Mouse (Mus musculus): ENCODE data around the gene Catsper2. TPM values are rescaled to one million over a fixed set of nuclear protein-coding genes. Genes with fewer than 3 reads are reported as not detected.

Gene Catsper2
- polyA plus RNA-seq, 1 experiment from 2014 or later: 4.1 TPM

DNA sequence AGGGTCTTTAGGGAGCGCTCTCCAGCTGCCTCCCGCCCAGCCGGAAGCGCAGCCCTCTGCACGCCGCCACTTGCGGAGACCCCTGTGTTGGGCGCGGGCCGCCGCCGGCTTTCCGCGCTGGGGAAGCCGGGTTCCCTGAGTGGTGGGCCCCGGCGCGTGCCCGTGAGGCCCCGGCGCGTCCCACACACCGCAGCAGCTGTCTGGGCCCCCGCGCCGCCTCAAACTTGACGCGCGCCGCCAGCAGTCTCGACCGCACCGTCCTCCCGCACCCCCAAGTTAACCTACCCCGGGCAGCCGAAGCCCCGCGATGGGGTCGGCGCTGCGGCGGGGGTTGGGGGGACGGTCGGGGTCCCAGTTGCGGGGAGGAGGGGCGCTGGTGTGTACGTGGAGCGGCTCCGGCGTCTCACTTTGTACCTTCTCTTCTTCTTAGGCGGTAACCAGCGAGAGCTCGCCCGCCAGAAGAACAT lies 36.0 kb upstream of the Catsper2 start:
- Histone ChIP-seq H3K4me2 (ENCODE audit: low read length) (peak overlapping the region; percentile 97), H3K4me3 (ENCODE audit: low read depth, low read length) (peak overlapping the region; percentile 95), H3K9me3 (replicated peaks; ENCODE audit: control insufficient read depth, low read length, poor library complexity, severe bottlenecking) (no peaks in the 10 kb centered on the region), H3K27ac (ENCODE audit: low read length) (peak overlapping the region; percentile 93), H3K36me3 (ENCODE audit: control insufficient read depth, insufficient read depth, low read length) (no peaks in the 10 kb centered on the region), H3K9ac (ENCODE audit: low read depth, low read length) (peak overlapping the region; percentile 89), H3K27me3 (ENCODE audit: control insufficient read depth, insufficient read depth, low read depth, low read length) (no peaks in the 10 kb centered on the region), H3K4me1 (ENCODE audit: control insufficient read depth, insufficient read depth, low read length) (peaks cover 22% of the 10 kb centered on the region)
- peak; percentile 83 for ATAC-seq
- WGBS: 0% methylated on average over 53 of the region's 54 CpGs

GRCm38 (mm10) chr2:121448739-121449535 lies 35.3 kb upstream of the Catsper2 start, which contains the start of gene Serf2:
TSS of gene Serf2 (plus strand) at chr2:121449195.
- H3K36me3 ChIP-seq (ENCODE audit: control insufficient read depth, insufficient read depth, low read length): no peaks in the 10 kb centered on the region
- peak within 1 kb of the TSS; percentile 93 for H3K27ac ChIP-seq (ENCODE audit: low read length)
- H3K9ac ChIP-seq (ENCODE audit: low read depth, low read length): peak within 1 kb of the TSS; percentile 89
- H3K4me2 ChIP-seq (ENCODE audit: low read length): peak within 1 kb of the TSS; percentile 97
- no peaks in the 10 kb centered on the region for H3K27me3 ChIP-seq (ENCODE audit: control insufficient read depth, insufficient read depth, low read depth, low read length)
- peak within 1 kb of the TSS; percentile 95 for H3K4me3 ChIP-seq (ENCODE audit: low read depth, low read length)
- under 1% methylated on average over 61 of the region's 74 CpGs for WGBS
- no peaks in the 10 kb centered on the region for H3K9me3 ChIP-seq (replicated peaks; ENCODE audit: control insufficient read depth, low read length, poor library complexity, severe bottlenecking)
- H3K4me1 ChIP-seq (ENCODE audit: control insufficient read depth, insufficient read depth, low read length): peaks cover 22% of the 10 kb centered on the region
- ATAC-seq: peak; percentile 96

DNA sequence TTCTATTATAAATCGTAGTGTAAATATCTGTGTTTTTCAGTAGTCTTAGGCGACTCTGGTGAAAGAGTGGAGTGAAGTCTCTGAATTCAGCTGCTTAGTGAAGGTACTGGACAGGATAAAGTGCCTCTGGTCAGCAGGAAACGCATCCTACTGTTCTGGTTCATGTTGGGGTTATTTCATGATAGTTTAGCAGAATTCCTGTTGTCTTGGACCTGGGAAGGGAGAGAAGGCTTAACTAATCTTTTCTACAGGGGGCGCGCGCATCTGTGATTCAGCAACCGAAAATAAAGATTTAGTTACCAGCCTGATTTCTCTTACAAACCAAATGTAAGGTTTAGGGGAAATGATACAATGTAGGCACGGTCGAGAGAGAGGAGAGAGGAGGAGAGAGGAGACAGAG lies 34.5 kb upstream of the Catsper2 start:
- Histone ChIP-seq H3K27me3 (ENCODE audit: control insufficient read depth, insufficient read depth, low read depth, low read length) (no peaks in the 10 kb centered on the region), H3K9me3 (replicated peaks; ENCODE audit: control insufficient read depth, low read length, poor library complexity, severe bottlenecking) (no peaks in the 10 kb centered on the region), H3K27ac (ENCODE audit: low read length) (peak overlapping the region; percentile 75), H3K4me3 (ENCODE audit: low read depth, low read length) (peak overlapping the region; percentile 95), H3K4me2 (ENCODE audit: low read length) (peak overlapping the region; percentile 84), H3K36me3 (ENCODE audit: control insufficient read depth, insufficient read depth, low read length) (no peaks in the 10 kb centered on the region), H3K4me1 (ENCODE audit: control insufficient read depth, insufficient read depth, low read length) (peaks cover 22% of the 10 kb centered on the region), H3K9ac (ENCODE audit: low read depth, low read length) (peak overlapping the region; percentile 48; the same call in 1 of the 2 replicates)
- ATAC-seq: no peak
- WGBS: 14% methylated on average over 9 of the region's 9 CpGs

DNA sequence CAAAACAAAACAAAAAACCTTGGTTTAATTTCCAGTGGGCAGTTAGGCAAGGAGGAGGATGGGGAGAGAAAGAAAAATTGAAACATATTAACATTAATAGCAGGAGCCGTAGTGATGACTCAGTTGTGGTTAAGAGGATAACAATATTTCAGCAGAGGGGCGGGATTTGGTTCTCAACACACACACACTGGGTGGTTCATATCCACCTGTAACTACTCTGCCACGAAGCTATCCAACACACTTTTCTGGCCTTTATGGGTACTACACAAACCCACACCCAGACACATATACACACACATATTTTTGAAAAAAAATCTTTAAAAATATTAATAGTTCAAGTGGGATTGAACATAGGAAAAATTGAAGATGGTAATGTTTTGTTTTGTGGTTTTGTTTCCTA lies 33.4 kb upstream of the Catsper2 start:
- no peak overlapping the region for H3K4me2 ChIP-seq (ENCODE audit: low read length)
- no peak overlapping the region for H3K27ac ChIP-seq (ENCODE audit: low read length)
- peaks cover 28% of the 10 kb centered on the region for H3K4me1 ChIP-seq (ENCODE audit: control insufficient read depth, insufficient read depth, low read length)
- H3K4me3 ChIP-seq (ENCODE audit: low read depth, low read length): no peak overlapping the region
- H3K9ac ChIP-seq (ENCODE audit: low read depth, low read length): no peak overlapping the region
- ATAC-seq: no peak
- WGBS: 93% methylated on average over 3 of the region's 3 CpGs
- H3K36me3 ChIP-seq (ENCODE audit: control insufficient read depth, insufficient read depth, low read length): no peaks in the 10 kb centered on the region
- peaks cover 4% of the 10 kb centered on the region; the same call in 1 of the 2 replicates for H3K27me3 ChIP-seq (ENCODE audit: control insufficient read depth, insufficient read depth, low read depth, low read length)
- no peaks in the 10 kb centered on the region for H3K9me3 ChIP-seq (replicated peaks; ENCODE audit: control insufficient read depth, low read length, poor library complexity, severe bottlenecking)

DNA sequence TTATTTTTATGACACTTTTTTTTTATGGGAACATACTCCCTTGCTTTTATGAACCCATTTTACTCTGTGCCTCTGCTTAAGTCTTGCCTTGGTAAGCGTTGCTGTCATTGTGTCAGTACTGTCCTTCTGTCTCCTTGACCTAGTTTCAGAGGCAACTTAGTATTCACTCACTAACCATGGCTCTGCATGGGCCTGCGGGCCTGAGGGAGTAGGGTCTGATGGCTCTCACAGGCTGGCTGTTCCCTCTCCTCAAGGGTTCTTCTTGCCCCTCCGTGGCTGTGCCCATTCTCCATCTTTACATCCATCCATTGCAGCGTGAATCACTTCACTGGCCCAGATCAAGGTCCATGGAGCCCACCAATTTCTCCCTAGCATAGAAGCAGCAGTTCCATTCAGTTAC lies 32.9 kb upstream of the Catsper2 start:
- Histone ChIP-seq H3K9me3 (replicated peaks; ENCODE audit: control insufficient read depth, low read length, poor library complexity, severe bottlenecking) (no peaks in the 10 kb centered on the region), H3K4me1 (ENCODE audit: control insufficient read depth, insufficient read depth, low read length) (peaks cover 28% of the 10 kb centered on the region), H3K36me3 (ENCODE audit: control insufficient read depth, insufficient read depth, low read length) (no peaks in the 10 kb centered on the region), H3K4me2 (ENCODE audit: low read length) (no peak overlapping the region), H3K27ac (ENCODE audit: low read length) (no peak overlapping the region), H3K27me3 (ENCODE audit: control insufficient read depth, insufficient read depth, low read depth, low read length) (peaks cover 7% of the 10 kb centered on the region; the same call in 1 of the 2 replicates), H3K4me3 (ENCODE audit: low read depth, low read length) (no peak overlapping the region), H3K9ac (ENCODE audit: low read depth, low read length) (no peak overlapping the region)
- WGBS: 76% methylated on average over 4 of the region's 4 CpGs
- no peak for ATAC-seq

- Histone ChIP-seq H3K27me3 (ENCODE audit: control insufficient read depth, insufficient read depth, low read depth, low read length) (peaks cover 15% of the 10 kb centered on the region), H3K4me1 (ENCODE audit: control insufficient read depth, insufficient read depth, low read length) (peaks cover 17% of the 10 kb centered on the region), H3K9me3 (replicated peaks; ENCODE audit: control insufficient read depth, low read length, poor library complexity, severe bottlenecking) (no peaks in the 10 kb centered on the region), H3K4me2 (ENCODE audit: low read length) (no peak overlapping the region), H3K4me3 (ENCODE audit: low read depth, low read length) (no peak overlapping the region), H3K36me3 (ENCODE audit: control insufficient read depth, insufficient read depth, low read length) (no peaks in the 10 kb centered on the region), H3K27ac (ENCODE audit: low read length) (no peak overlapping the region), H3K9ac (ENCODE audit: low read depth, low read length) (no peak overlapping the region)
- WGBS: 95% methylated on average over 3 of the region's 3 CpGs
- no peak for ATAC-seq
These were observed 31.5 kb upstream of the Catsper2 start for GRCm38 (mm10) chr2:121445117-121445516.

DNA sequence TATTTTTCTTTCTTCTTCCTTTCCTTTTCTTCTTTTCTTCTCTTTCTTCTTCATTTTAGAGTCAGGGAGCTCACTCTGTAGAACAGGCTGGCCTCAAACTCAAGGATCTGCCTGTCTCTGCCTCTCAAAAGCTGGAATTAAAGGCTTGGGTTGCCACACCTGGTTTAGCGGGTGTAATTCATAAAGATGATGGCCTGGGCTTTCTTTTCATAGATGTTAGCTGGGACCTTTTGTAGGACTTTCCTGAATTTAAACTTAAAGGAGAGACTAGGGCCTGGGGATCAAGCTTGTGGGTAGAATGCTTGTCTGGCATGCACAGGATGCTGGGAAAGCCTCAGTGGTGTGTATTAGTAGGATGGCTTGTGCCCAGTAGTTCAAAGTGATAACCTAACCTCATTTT lies 30.6 kb upstream of the Catsper2 start, which contains the start of gene Ell3:
Gene Ell3, minus strand, starts transcription at position 101 of the 400 bp plus-strand sequence.
- ATAC-seq: no peak
- Histone ChIP-seq H3K9me3 (replicated peaks; ENCODE audit: control insufficient read depth, low read length, poor library complexity, severe bottlenecking) (no peaks in the 10 kb centered on the region), H3K27me3 (ENCODE audit: control insufficient read depth, insufficient read depth, low read depth, low read length) (peaks cover 15% of the 10 kb centered on the region), H3K4me2 (ENCODE audit: low read length) (no peak within 1 kb of the TSS), H3K4me3 (ENCODE audit: low read depth, low read length) (no peak within 1 kb of the TSS), H3K27ac (ENCODE audit: low read length) (no peak within 1 kb of the TSS), H3K9ac (ENCODE audit: low read depth, low read length) (no peak within 1 kb of the TSS), H3K4me1 (ENCODE audit: control insufficient read depth, insufficient read depth, low read length) (peaks cover 16% of the 10 kb centered on the region), H3K36me3 (ENCODE audit: control insufficient read depth, insufficient read depth, low read length) (peaks cover 5% of the 10 kb centered on the region)
- WGBS: 81% methylated on average over 1 of the region's 1 CpGs

DNA sequence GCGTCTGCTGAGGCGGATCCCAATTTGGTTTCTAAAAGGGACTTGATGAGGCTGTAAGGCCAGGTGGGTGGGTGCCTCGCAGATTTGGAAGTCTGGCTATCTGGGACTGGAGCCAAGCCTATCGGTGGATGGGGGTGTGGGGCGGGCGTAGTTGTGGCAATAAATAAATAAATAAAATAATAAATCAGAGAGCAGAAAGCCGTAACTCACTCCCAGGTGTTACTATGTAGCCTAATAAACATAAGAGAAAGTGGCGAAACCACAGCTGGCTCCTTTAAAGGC lies 29.4 kb upstream of the Catsper2 start:
- Histone ChIP-seq H3K9ac (ENCODE audit: low read depth, low read length) (no peak overlapping the region), H3K36me3 (ENCODE audit: control insufficient read depth, insufficient read depth, low read length) (peaks cover 13% of the 10 kb centered on the region), H3K4me3 (ENCODE audit: low read depth, low read length) (no peak overlapping the region), H3K4me2 (ENCODE audit: low read length) (peak overlapping the region; percentile 52; the same call in 1 of the 2 replicates), H3K9me3 (replicated peaks; ENCODE audit: control insufficient read depth, low read length, poor library complexity, severe bottlenecking) (no peaks in the 10 kb centered on the region), H3K4me1 (ENCODE audit: control insufficient read depth, insufficient read depth, low read length) (peaks cover 9% of the 10 kb centered on the region; the same call in 1 of the 2 replicates), H3K27ac (ENCODE audit: low read length) (no peak overlapping the region), H3K27me3 (ENCODE audit: control insufficient read depth, insufficient read depth, low read depth, low read length) (peaks cover 15% of the 10 kb centered on the region)
- WGBS: 19% methylated on average over 8 of the region's 8 CpGs
- ATAC-seq: no peak
